ENCODE assay signal across 1 mouse cellular context in the genomic region with DNA sequence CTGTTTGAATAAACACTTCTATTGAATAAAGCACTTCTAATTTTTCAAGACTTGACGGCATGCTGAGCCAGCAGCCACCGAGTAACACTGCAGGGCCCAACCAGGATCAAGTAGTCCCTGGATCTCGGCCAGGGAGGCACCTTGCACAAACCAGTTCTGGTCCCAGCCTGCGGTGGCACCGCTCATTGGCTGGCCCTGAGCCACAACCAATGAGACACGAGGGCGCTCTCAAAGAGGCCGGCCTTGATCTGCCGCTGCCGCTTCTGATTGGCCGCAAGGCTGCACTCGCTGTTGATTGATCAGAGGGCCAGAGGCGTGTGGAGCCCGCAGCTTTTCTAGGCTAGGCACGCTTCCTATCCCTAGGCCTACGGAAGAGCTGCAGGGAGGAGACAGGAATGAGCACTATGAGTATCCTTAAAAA.
TF ChIP-seq lines count a peak whose summit lies in the region.

No protein-coding gene starts in this region.

TF ChIP-seq in MEL, 35 proteins besides CTCF, POLR2A, EP300 and RAD21 (continued from another document):
- peak; percentile 70 for TF ChIP-seq HCFC1 (IDR thresholded peaks at IDR 0.05; ENCODE audit: low read depth, low read length)
